Mouse (Mus musculus) myocyte (in vitro differentiated cells): ENCODE results near the gene Zpbp2.

Experiments
- CEBPB ChIP-seq: IDR thresholded peaks from 2 replicates; pipeline ENCODE4 v1.6.1; 2011; ENCODE audit warnings: mild to moderate bottlenecking, moderate library complexity; ENCODE audit not compliant: poor library complexity, insufficient read depth, severe bottlenecking
- E2F4 ChIP-seq: IDR thresholded peaks from one replicate; pipeline ENCODE4 v1.6.1; 2011; ENCODE audit warnings: mild to moderate bottlenecking, control low read depth, moderate library complexity; ENCODE audit not compliant: insufficient read depth
- MAX ChIP-seq: IDR thresholded peaks from one replicate; pipeline ENCODE4 v1.6.1; 2011; ENCODE audit warnings: low read depth, mild to moderate bottlenecking, control low read depth
- MYOD1 ChIP-seq, 3 experiments: IDR thresholded peaks; one replicate each; pipeline ENCODE4 v1.6.1; 2011; ENCODE audit warnings: control low read depth in 2 of 3, low read depth in 2 of 3, mild to moderate bottlenecking in 2 of 3, moderate library complexity in 1 of 3; ENCODE audit not compliant: insufficient read length in 2 of 3, control insufficient read depth in 1 of 3
- POLR2A ChIP-seq: IDR thresholded peaks from one replicate; pipeline ENCODE4 v1.6.1; 2011; ENCODE audit warnings: low read depth, mild to moderate bottlenecking, control low read depth, moderate library complexity; ENCODE audit not compliant: insufficient read length
- POLR2AphosphoS2 ChIP-seq: IDR thresholded peaks from one replicate; pipeline ENCODE4 v1.6.1; 2011; ENCODE audit warnings: low read depth, control low read depth; ENCODE audit not compliant: insufficient read length
- TCF12 ChIP-seq: IDR thresholded peaks from one replicate; pipeline ENCODE4 v1.6.1; 2011; ENCODE audit warnings: mild to moderate bottlenecking, control low read depth; ENCODE audit not compliant: poor library complexity, insufficient read depth, severe bottlenecking
- USF1 ChIP-seq: IDR thresholded peaks from one replicate; pipeline ENCODE4 v1.6.1; 2011; ENCODE audit warnings: low read depth, mild to moderate bottlenecking, control low read depth, moderate library complexity

GRCm38 (mm10) chr11:98589306-98589705 lies 38.4 kb downstream of the Zpbp2 start:
- TF ChIP-seq MYOD1 (IDR thresholded peaks at IDR 0.05; ENCODE audit: control insufficient read depth in 1 of 3, insufficient read length in 2 of 3, low read depth in 2 of 3) (no peak), POLR2A (no peak), E2F4 (no peak), POLR2AphosphoS2 (no peak), CEBPB (no peak), USF1 (no peak), TCF12 (no peak), MAX (no peak)
